Mouse (Mus musculus) retina, postnatal 7 days (tissue): Measurements from ENCODE around the gene Gm20388.
A peak's percentile ranks its signal among the peaks of the same experiment; 100 is the strongest.

Experiments
- DNase-seq: peaks from one replicate; pipeline ENCODE4 v3.0.0-alpha.2; 2012; ENCODE audit warnings: low read depth, low spot score

Gene Gm20388

DNA sequence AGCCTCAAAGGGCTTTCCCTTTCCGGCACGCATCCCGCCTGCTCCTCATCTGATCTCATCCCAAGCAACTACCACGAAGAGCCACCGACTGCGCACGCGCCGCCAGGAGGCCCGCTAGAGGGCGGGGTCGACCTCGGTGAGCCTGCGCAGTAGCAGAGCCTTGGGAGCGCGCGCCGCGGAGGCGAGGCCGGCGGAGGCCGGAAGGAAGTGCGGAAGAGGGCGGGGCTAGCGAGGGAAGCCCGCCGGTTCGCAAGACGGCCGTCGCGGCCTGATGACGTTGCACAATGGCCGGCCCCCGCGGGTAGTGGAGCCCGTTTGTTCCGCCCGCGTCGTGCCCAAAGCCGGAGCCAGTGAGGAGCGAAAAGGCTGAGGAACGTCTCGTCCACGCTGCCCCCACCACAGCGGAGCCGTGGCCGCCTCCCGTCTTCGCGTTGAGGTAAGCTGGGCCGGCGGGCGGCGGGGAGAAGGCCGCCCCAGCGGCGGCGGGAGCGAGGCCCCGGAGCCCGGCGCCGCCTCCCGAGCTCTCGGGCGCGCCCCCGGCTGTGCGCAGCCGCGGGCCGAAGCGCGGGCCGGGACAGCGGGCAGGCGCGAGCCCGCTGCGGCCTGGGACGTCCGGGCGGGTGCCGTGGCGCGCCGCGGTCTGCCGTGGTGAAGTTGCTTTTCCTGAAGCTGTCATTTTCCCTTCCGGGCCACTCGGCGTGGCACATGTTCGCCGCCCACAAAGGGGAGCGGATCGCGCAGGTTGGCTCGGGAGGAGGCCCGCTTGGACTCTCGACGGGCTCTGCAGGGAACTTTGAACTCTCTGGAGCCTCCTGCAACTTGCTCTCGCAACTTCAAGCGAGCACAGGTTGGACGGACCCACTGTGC, 2466.0 kb downstream of the Gm20388 start, which contains the start of gene Zc3h18:
Gene Zc3h18 (plus strand): TSS at position 245 of the 867 bp plus-strand sequence.
- DNase-seq: peak; percentile 98

DNA sequence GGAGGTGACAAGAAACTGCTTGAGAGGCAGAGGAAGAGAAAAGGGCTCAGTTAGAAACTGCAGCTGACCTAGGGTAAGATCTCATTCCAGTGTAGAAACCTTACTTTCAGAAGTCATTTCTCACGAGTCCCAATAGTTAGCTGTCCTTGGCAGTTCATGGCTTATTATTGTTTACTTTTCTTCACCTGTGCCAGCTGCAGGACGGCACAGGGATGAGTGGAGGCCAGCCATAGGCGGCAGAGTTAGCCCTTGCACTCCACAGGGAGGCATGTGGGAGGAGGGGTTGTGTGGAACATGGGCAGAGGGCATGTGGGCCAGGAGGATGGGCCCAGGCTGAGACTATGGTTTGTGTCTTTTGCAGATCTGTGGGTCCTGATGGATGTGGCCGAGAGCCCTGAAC, 2472.4 kb downstream of the Gm20388 start:
- no peak for DNase-seq

DNA sequence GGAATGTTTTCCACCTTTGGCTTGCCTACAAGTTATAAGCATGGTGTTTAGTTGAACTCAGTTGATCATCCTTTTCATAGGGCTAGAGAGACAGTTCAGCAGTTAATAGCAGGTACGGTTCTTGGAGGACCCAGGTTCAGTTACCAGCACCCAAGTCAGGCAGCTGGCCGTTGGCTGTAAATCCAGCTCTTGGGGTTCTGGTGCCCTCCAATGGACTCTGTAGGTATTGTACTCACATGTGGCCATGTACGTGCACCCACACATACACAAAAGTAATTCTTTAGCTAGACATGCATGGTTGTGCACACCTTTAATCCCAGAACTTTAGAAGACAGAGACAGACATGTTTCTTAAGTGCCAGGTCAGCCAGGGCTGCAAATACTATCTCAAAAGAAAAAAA, 2478.7 kb downstream of the Gm20388 start:
- no peak for DNase-seq

DNA sequence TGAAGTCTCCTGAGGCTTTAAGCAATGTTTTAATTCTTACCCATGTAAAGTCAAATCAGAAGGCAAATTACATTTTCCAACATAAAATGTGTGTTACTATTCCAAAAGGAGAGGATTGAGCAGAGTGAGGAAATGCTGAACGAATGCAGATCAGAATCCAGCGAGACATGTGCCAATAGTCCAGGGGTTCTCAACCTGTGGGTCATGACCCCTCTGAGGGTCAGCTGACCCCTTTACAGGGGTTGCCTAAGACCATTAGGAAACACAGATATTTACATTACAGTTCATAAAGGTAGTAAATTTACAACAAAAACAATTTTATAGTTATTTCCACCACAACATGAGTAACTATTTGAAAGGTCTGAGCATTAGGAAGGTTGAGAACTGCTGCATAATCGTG, 2480.1 kb downstream of the Gm20388 start:
- no peak for DNase-seq

DNA sequence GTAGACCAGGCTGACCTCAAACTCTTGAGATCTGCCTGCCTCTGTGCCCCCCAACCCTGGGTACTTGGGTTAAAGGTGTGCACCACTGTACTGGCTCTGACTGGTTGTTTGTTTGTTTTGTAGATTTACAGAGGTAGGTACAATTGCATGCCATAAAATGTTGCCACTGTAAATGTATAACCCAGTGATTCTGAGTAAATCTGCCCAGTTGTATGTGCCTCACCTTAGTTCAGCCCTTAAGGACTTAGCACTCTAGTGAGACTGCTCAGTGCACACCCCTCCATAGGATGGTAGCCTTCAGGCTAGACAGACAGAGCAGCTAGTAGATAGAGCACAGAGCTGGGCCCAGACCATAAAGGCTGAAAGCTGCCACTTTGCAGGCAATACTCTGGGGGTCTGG, 2483.1 kb downstream of the Gm20388 start:
- DNase-seq: no peak

DNA sequence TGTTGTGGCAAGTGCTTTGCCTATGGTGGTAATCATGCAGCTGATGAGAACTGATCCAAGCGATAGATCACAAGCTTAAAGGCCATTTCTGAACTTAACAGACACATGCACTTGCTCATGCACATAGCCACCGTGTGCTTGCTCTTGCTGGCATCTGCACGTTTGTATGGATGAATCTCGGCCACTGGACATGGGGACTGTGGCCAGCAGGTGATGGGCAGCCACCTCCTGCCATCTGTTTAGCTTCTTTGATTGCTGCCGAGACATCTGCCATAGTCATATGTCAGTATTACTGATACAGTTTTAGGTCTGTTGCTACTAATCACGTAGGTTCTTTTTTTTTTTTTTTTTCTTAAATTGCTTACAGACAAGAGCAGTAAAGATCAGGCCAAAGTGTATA, 2484.7 kb downstream of the Gm20388 start:
- no peak for DNase-seq

DNA sequence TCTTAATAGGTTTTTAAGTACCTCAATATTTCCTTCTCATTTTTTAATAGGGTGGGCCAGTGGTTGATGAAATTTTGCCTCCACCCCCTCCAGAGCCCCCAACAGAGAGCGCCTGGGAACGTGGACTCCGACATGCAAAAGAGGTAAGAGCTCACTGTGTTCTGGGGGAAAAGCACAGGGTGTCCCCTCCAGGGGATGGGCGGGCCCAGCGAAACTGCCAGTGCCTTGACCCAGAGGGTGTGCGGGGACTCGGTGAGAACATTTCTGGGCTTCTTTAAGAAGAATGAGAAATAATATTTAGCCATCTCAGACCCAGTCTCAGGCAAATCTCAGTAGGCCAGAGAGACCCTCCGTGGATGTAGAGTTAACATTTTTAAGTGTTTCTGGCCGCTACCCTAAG, 2487.5 kb downstream of the Gm20388 start:
- no peak for DNase-seq

DNA sequence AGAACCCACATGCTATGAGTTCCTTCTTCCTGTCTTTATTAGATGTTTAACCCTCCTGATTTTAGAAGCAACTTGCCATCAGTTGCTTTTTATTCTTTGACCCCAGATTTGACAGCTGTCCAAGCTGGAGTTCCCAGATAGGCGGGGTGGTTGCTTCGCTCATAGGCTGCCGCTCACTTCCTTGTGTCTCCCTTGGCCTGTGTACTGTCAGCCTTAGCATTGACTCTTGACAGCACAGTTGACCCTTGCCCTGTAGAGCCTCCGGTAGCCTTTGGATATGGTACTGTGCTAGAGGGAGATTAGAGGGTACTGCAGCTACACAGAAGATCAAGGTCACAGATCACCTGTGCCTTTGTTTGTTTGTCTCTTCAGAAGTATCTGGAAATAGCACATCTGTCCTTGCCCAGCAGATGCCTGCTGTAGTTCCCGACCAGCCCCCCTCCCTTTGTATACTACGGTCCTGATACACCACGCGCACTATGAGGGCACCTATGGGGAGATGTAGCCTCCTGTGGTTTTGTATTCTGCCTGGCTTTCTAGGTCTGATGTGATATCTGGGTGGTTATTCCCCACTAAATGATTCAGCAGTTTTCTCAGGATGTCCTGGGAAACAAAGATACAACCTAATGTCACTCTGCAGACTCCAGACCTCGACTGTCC, 2494.6 kb downstream of the Gm20388 start:
- DNase-seq: no peak

DNA sequence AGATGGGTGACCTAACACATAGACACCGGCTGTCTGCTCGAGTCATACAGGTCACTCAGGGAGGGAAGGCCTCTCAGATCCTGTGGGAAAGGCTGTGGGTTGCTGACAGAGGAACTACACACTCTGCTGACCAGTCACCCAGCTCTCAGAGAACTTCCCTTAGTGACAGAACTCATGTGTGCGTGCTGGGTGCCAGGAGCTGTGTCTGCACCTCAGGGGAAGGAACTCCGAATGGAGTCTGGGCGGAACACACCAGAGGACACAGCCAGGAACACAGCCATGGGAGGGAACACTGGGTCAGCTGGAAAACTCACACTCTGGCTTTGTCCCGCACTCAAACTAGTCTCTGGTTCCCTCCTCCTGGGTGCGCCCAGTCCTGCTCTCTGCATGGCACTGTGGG, 2497.0 kb downstream of the Gm20388 start:
- DNase-seq: no peak

DNA sequence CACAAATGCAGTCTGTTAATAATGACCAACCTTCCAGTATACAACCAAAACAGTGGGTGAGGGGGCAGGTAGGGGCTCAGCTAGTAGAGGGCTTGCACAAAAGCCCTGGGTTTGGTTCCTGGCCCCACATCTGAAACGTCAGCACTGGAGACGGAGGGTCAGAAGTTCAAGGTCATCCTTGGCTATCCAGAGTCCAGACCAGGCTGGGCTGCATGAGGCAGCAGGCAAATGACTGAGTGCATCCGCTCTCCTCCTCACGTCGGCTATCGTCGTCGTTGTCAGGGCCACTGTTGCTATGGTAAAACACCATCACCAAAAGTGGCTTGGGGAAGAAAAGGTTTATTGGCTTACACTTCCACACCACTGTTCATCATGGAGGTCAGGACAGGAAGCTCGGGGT, 2503.7 kb downstream of the Gm20388 start:
- no peak for DNase-seq

DNA sequence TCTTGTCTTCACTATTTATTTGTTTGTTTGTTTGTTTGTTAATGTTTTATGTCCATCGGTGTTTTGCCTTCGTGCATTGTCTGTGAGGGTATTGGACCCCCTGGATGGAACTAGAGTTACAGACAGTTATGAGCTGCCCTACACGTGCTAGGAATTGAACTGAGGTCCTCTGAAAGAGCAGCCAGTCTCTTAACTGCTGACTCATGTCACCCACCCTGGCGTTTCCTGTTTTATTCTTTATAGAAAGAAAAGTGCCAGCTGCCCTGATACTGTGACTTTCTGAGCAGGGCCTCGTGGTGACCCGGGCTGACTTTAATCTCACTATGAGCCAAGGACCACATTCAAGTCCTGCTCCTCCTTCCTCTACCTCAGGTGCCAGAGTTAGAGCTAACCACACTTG, 2504.9 kb downstream of the Gm20388 start:
- DNase-seq: no peak

DNA sequence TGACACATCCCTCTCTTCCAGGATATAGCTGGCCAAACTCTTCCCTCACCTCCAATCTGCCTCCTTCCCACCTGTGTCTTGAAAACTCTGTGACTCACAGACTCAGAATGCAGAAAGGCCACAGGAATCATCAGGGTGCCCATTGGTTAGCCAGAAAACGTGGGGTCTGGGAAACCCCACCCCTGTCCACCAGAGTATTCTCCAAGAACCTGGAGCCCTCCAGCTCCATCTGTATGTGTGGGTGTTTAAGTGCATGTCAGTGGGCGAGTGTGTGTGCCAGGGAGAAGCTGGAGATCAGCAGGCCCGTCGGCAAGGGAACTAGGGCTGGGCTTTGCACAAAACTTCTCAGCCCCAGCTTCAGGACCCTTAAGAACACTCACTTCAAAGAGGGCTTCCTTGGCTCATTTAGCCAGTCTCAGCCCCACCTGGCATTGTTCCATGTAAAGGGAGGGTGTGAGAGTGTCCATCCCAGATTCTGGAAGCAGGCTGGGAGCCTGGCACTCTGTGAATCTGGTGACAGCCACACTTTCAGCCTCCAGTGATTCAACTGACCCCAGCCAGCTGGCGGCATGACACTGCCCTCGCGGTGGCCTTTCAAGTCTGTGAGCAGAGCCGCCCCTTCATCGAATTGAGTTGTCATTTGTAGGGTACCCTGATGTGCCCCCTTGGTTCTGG, 2509.4 kb downstream of the Gm20388 start:
- DNase-seq: no peak

DNA sequence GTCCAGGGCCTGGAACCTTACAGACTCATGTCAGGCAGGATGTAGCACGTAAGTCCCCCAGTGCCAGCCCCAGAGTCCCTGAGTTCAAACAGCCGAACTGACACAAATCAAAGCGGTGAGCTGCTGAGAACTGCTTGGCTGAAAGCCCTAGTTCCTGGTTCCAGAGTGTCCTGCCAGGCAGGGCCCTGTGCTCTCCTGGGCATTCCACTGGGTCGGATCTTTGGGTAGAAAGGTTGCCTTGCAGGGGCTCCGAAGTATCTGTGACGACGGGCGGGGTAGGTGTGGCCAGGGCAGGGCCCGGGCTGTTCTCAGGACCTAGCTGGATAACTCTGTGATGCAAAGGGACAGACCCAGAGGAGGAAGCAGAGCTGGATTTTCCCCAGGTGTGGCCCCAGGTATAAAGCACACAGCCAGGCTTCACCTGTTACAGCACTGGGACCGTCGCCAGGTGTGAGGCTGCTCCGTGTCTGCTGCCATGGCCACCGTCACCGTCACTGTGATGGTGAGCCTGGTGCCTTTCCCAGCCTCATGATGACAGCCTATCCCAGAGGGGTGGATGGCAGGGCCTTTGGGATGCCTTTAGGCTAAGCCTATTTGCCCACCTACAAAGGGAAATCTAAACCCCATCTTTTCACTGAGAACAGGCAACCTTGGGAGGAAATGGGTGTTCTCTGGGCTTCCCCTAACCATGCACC, 2510.9 kb downstream of the Gm20388 start, which contains the start of gene Il17c:
Gene Il17c (plus strand): TSS at position 645 of the 695 bp plus-strand sequence.
- DNase-seq: no peak

DNA sequence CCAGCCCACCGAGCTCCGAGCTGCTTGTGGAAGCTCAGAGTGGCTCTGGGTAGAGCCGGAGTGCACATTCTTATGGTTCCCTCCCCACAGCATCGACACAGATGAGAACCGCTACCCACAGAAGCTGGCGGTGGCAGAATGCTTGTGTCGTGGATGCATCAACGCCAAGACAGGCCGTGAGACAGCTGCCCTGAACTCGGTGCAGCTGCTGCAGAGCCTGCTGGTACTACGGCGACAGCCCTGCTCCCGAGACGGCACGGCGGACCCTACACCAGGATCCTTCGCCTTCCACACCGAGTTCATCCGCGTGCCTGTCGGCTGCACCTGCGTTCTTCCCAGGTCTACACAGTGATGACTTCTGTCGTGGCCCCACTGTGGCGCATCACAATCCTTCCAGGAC, 2512.6 kb downstream of the Gm20388 start:
- no peak for DNase-seq

DNA sequence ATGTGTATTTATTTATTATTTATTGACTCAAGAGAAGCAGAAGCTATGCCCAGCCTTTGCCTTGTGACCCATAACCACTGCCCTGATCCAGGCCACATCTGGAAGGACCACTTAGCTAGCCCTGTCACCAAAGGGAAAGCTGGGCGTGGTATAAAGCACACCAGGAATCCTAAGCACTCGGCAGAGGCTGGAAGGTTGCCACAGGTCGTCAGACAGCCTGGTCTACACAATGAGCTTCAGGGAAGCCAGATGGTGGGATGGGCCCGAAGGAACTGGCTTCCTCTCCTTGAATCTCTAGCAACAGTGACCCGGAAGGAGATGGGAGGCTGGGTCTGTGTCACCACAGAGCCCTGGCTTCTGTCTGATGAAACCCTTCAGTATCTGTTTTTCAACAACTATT, 2513.0 kb downstream of the Gm20388 start:
- DNase-seq: no peak

DNA sequence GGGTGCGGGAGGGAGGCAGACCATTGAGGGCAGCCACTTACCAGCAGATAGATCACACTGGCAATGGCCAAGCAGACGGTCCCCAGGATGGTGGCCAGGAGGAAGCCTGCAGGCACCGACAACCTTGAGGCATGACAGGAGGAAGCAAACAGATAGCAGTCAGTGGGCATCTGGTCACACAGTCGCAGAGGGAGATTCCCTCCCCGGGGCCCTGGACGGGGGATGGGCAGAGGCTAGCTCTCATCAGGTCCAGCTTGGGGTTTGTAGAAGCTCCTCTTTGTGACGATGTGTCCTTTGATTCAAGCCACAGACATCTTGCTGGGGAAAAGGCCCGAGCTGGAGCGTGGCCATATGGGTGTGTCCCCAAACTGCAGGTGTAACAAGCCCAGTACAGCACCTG, 2515.5 kb downstream of the Gm20388 start:
- DNase-seq: no peak

DNA sequence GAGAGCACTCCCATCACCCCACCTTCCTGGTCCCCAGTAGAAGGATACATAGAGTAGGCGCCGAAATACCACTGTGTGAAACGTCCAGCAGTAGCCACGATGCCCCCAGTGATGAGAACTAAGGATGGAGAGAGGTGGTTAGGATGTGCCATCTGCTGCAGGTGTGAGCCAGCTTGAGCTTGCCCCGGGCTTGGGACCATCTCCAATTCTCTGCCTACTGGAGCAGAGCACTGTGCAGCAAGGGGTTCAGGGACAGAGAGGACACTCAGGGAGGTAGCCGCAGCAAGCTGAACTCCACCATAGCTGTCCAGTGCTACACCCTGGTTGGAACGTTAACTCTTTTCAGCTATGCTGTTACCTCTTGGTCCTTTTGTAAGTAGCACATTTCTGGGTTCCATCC, 2517.0 kb downstream of the Gm20388 start:
- DNase-seq: no peak

DNA sequence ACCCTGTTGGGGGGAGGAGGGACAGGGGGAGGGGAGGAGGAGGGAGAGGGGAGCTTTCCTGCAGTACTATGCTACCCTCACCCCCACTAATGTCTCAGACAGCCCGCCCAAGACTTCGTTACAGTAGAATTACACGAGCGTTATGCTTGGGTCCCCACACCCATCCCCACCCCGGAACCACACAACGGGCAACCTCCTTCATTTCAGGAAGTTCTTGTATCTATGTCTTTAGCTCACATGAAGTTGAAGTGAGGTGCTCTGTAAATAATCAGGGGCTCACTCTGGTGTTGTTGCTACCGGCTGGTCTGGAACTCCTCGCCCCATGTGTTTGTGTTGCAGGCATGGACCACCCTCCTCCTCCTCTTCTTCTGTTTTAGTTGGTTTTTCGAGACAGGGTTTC, 2517.5 kb downstream of the Gm20388 start:
- no peak for DNase-seq

DNA sequence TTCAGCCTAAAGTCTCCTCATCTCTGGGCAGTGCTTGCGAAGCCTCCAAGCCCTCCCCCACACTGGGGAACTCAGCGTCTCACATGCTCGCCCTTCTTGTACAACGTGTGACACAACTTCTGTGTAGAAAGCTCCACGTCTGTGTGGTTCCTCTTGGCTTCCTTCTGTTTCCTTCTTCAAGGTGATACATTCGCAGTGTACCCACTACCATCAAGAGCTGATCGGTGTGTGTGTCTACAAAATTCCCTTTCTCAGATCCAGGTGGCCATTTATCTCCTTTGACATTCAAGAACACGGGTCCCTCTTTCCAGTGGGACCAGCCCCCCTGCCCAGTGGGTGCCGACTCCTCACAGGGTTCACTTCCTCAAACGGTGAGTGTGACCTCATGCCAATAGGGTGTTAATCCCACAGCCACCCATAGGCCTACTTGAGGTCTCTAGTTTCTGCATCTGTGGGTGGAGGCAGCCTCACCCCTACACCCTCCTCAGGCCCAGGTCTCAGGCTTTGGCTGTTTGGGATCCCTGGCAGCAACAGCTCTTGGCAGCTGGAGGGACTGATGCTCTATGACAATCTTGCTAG, 2519.5 kb downstream of the Gm20388 start:
- no peak for DNase-seq

DNA sequence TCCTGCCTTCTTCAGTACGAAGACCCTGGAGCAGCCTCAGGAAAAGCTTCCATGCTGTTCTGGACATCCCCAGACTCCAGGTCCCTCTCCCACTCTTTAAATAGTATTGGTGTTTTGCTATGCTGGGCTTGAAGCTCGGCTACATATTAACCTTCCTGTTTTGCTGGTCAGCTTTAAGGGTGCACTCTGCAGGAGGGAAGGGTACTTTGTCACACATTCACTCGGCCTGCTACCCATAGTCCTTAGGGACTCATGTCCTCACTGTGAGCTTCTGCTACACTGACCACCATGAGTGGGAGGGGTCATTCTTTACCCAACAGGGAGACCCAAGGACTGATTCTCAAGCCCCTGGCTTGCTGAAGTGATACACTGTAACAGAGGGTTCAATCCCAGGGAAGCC, 2520.0 kb downstream of the Gm20388 start:
- DNase-seq: no peak

DNA sequence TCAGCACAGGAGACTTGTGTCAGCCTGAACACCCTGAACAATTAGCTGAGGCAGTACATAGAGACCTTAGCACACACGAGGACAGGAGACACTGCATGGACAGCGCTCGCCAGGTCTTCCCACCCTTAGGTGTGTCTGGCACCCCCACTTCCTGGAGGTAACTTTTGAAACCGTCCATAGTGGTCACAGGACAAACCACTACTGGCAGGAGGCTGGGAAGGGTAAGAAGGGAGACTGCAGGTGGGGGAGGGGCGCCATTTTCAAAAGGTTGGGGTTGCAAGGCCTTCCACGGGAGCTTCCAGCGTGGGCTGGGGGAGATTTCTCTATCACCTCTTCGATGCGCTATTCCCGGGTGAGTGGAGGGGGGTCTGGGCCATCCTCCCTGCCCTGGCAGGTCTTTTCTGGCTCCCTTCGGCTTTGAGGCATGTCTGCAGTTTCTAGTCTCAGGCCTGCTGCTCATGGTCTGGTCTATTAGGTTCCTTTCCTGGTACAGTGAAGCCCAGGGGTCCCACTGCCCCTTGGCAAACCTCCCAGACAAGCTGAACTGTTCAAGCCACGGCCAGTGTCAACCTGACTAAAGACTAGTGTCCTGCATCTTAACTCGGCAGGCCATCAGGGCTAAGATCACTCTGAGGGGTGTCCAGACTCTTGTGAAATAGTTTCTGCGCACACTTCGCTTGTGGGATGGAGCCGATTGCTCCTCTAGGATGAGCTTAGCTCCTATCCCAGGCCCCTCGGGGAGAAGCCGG, 2521.2 kb downstream of the Gm20388 start:
- no peak for DNase-seq
